In the genomic region with DNA sequence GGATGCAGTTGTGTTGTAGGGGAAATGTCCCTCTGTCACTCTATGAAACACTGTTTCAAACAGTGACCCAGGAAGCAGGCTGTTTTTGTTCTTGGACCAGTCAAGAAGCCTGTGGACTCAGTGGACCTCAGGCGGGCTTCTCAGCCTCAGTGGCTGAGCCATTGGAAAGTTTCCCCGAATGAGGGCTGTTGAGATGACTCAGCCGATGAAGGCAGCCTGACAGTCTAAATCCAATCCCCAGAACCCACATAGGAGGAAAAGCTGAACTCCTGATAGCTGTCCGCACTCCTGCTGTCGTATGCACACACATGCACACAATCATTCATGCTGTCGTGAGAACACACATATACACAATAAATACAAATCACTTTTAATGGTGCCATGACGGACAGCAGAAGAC, we compare ENCODE assay signal across 15 mouse cellular contexts. TPM values are rescaled to one million over a fixed set of nuclear protein-coding genes. Genes with fewer than 3 reads are reported as not detected.
DNase-seq lines count a peak whose midpoint lies in the region; TF ChIP-seq lines count a peak whose summit lies in the region.
"Had no signal": no experiment of that assay in that cellular context is flagged by ENCODE, and none has a peak within 500 bp of the region (broad histone marks: within the 10 kb centered on the region; RNA-seq: fewer than 3 reads in every experiment).

No protein-coding gene starts in this region.

- no peak for DNase-seq in gastrocnemius, adult 2 months
- DNase-seq in gastrocnemius, postnatal 14 days = no peak
- no peak for DNase-seq in left cerebral cortex, adult 2 months (ENCODE audit: extremely low spot score in 1 of 2, low spot score in 2 of 2)
- DNase-seq in left cerebral cortex, adult 11 months (ENCODE audit: low spot score) = no peak
- peak; percentile 21 for DNase-seq in 3134 (ENCODE audit: extremely low read depth, insufficient read length, low spot score)
- DNase-seq in NIH3T3 (ENCODE audit: low read depth) = peak; percentile 9
- DNase-seq in gastrocnemius, adult 8-10 months (ENCODE audit: low spot score in 2 of 2) = no peak
- DNase-seq: adrenal gland, postnatal 10 days; B cell, adult 2 months; cerebellum, adult 9-10 months; heart, postnatal 4 days had no signal

- no peak for TF ChIP-seq CTCF in gastrocnemius, adult 2 months (IDR thresholded peaks at IDR 0.05)
- TF ChIP-seq CTCF in left cerebral cortex, adult 2 months (IDR thresholded peaks at IDR 0.05) = no peak

- intact Hi-C loops in gastrocnemius, adult 2 months (cut with DNase I) = loop anchor here (5.0 kb wide), 1 partner anchor 39 kb away; no protein-coding TSS in a partner anchor
- intact Hi-C loops in gastrocnemius, postnatal 14 days (cut with DNase I; ENCODE audit: low total_unique reads) = no loop called here
- intact Hi-C loops in left cerebral cortex, adult 2 months (cut with DNase I) = loop anchor here (5.0 to 10.0 kb wide), 3 partner anchors 79 to 393 kb away; no protein-coding TSS in a partner anchor

- peak overlapping the region; percentile 12; the same call in 1 of the 2 replicates for H3K27ac ChIP-seq in gastrocnemius, adult 2 months
- peak overlapping the region; percentile 3; the same call in 1 of the 2 replicates for H3K27ac ChIP-seq in left cerebral cortex, adult 2 months
- H3K27ac ChIP-seq: embryonic facial prominence, embryonic 12.5 days; forebrain, embryonic 15.5 days; heart, embryonic 10.5 days; hindbrain, embryonic 15.5 days had no signal

- H3K4me3 ChIP-seq in gastrocnemius, adult 2 months = no peak overlapping the region
- H3K4me3 ChIP-seq in left cerebral cortex, adult 2 months = no peak overlapping the region
- H3K4me3 ChIP-seq: embryonic facial prominence, embryonic 12.5 days; forebrain, embryonic 15.5 days; heart, embryonic 10.5 days; hindbrain, embryonic 15.5 days had no signal

RNA-seq across cellular contexts. Expression of a gene that starts 42.9 kb away (rescaled TPM):
- 10 to 100 TPM; 24.5 to 26.3 TPM for total RNA-seq in gastrocnemius, adult 2 months (2021)
- total RNA-seq in gastrocnemius, postnatal 14 days (2021) = 10 to 100 TPM; 24.2 to 33.3 TPM
- total RNA-seq in left cerebral cortex, adult 2 months (2021) = 100 to 1,000 TPM; 108 to 118 TPM
- 10 to 100 TPM; 16.5 to 23.9 (median 19.9) TPM for total RNA-seq in gastrocnemius, adult 8-10 months (2022)

Comparison
In these comparisons a context has a peak if more than half of its experiments do, and no peak if none do; other contexts are left out.
1. DNase-seq: peak in 3134 (single experiment) and NIH3T3 (single experiment); none in gastrocnemius, adult 2 months (single experiment), gastrocnemius, postnatal 14 days (single experiment), left cerebral cortex, adult 2 months (0 of 2), left cerebral cortex, adult 11 months (single experiment) and gastrocnemius, adult 8-10 months (0 of 2).